Mouse (Mus musculus) kidney, embryonic 14.5 days (tissue): Measurements from ENCODE around the gene Cdh1. TPM values are rescaled to one million over a fixed set of nuclear protein-coding genes. Genes with fewer than 3 reads are reported as not detected.

Experiments used
- ATAC-seq: fragments of 200-750 bp; cut with Nextera tagmentation; 2 replicates; pipeline ENCODE4 v1.8.0; 2017; ENCODE audit warnings: moderate number of reproducible peaks, mild to moderate bottlenecking, moderate TSS enrichment, moderate library complexity; ENCODE audit not compliant: low FRiP score, low TSS enrichment
- H3K27ac ChIP-seq: fragments of 300-500 bp; sonication (generic); 2 replicates; pipeline ENCODE4 v1.5.1; 2014; ENCODE audit warnings: low read depth, mild to moderate bottlenecking, low read length, moderate library complexity, mixed read lengths
- H3K27me3 ChIP-seq: fragments of 300-500 bp; sonication (generic); 2 replicates; pipeline ENCODE4 v1.6.1; 2014; ENCODE audit warnings: mild to moderate bottlenecking, low read length; ENCODE audit not compliant: control insufficient read depth, insufficient read depth
- H3K36me3 ChIP-seq: fragments of 300-500 bp; sonication (generic); 2 replicates; pipeline ENCODE4 v1.6.1; 2014; ENCODE audit warnings: low read length, mixed read lengths; ENCODE audit not compliant: control insufficient read depth, insufficient read depth
- H3K4me1 ChIP-seq: fragments of 300-500 bp; sonication (generic); 2 replicates; pipeline ENCODE4 v1.6.1; 2014; ENCODE audit warnings: low read length, mixed read lengths; ENCODE audit not compliant: control insufficient read depth, insufficient read depth
- H3K4me2 ChIP-seq: fragments of 300-500 bp; sonication (generic); replicated peaks from 2 replicates; pipeline ENCODE4 v1.6.1; 2014; ENCODE audit warnings: low read depth, mild to moderate bottlenecking, low read length
- H3K4me3 ChIP-seq: fragments of 300-500 bp; sonication (generic); 2 replicates; pipeline ENCODE4 v1.5.1; 2014; ENCODE audit warnings: mild to moderate bottlenecking, low read length
- H3K9ac ChIP-seq: fragments of 300-500 bp; sonication (generic); 2 replicates; pipeline ENCODE4 v1.6.1; 2014; ENCODE audit warnings: low read depth, mild to moderate bottlenecking, low read length, moderate library complexity
- H3K9me3 ChIP-seq: fragments of 300-500 bp; sonication (generic); 2 replicates; pipeline ENCODE4 v1.6.1; 2016; ENCODE audit warnings: low read length; ENCODE audit not compliant: control insufficient read depth
- WGBS: fragments of 180-500 bp; shearing (Covaris S2); extraction: QIAGEN DNeasy Blood & Tissue Kit; methylation state at CpG from one replicate; pipeline ENCODE4 v1.1.7; 2014; 5-methylcytosine and 5-hydroxymethylcytosine counted together
- polyA plus RNA-seq: library from polyadenylated mRNA; unstranded; fragments of >200 nt; fragmentation: Nextera tagmentation; extraction: Ambion mirVana; gene quantifications from 2 replicates; pipeline ENCODE4 v1.2.1, GENCODE M21; 2014

The Cdh1 gene
- polyA plus RNA-seq, 1 experiment from 2014 or later, result 88.4 TPM

DNA sequence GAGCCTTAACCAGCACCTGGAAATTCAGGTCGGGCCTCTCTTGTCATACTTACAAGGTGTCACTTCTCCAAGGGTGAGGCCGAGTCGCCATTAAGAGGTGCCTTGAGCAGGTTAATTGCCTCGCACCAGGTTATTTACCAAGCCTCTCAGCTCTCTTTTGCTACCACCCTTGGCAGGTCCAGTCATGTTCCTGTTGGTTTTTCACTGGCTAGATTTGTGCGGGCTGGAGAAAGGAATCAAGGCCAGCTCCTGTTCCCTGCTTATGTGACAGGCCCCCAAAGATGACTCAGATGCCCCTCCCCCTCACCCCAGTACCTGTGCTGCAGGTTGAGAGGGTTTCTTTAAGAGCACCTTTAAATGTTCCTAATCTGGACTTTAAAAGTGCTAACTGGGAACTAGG, 43.6 kb downstream of the Cdh1 start:
- no peaks in the 10 kb centered on the region for H3K4me1 ChIP-seq
- no peak overlapping the region for H3K4me2 ChIP-seq
- no peaks in the 10 kb centered on the region for H3K27me3 ChIP-seq
- no peaks in the 10 kb centered on the region for H3K9me3 ChIP-seq
- no peak overlapping the region for H3K4me3 ChIP-seq
- ATAC-seq, result no peak
- 0 out of 2 replicates have a peak overlapping the region, but pooled peaks have one; percentile 37 for H3K27ac ChIP-seq
- no peaks in the 10 kb centered on the region for H3K36me3 ChIP-seq
- WGBS, result 82% methylated on average over 5 of the region's 5 CpGs
- no peak overlapping the region for H3K9ac ChIP-seq

GRCm38 (mm10) chr8:106647387-106647786, 44.2 kb downstream of the Cdh1 start:
- Histone ChIP-seq H3K4me1 (no peaks in the 10 kb centered on the region), H3K4me3 (no peak overlapping the region), H3K27ac (0 out of 2 replicates have a peak overlapping the region, but pooled peaks have one; percentile 37), H3K4me2 (no peak overlapping the region), H3K9me3 (no peaks in the 10 kb centered on the region), H3K9ac (no peak overlapping the region), H3K27me3 (no peaks in the 10 kb centered on the region), H3K36me3 (no peaks in the 10 kb centered on the region)
- ATAC-seq, result 0 out of 2 replicates have a peak, but pooled peaks have one; percentile 24
- 36% methylated on average over 2 of the region's 2 CpGs for WGBS

DNA sequence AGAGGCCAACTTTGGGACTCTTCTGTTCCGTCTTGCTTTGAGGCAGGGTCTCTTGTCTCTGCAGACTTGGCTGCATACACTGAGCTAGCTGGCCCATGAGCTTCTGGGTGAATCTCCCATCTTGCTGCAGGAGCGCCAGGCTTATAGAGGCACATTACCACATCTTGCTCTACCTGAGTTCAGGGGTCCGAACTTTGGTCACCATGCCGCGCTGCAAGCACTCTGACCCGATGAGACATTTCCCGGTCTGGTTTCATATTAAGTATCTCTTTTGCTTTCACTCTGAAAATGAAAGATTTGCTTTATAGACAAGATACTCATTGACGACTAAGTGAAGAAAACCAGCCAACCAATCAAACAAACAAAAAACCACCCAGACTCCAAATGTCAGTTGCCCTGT, 45.3 kb downstream of the Cdh1 start:
- Histone ChIP-seq H3K27ac (no peak overlapping the region), H3K36me3 (no peaks in the 10 kb centered on the region), H3K4me1 (no peaks in the 10 kb centered on the region), H3K4me3 (no peak overlapping the region), H3K27me3 (no peaks in the 10 kb centered on the region), H3K9me3 (no peaks in the 10 kb centered on the region), H3K4me2 (no peak overlapping the region), H3K9ac (no peak overlapping the region)
- no peak for ATAC-seq
- 92% methylated on average over 8 of the region's 8 CpGs for WGBS

GRCm38 (mm10) chr8:106651994-106652393, 48.8 kb downstream of the Cdh1 start:
- Histone ChIP-seq H3K4me1 (no peaks in the 10 kb centered on the region), H3K9me3 (no peaks in the 10 kb centered on the region), H3K27ac (no peak overlapping the region), H3K36me3 (no peaks in the 10 kb centered on the region; the same call in 1 of the 2 replicates), H3K4me3 (no peak overlapping the region), H3K9ac (no peak overlapping the region), H3K4me2 (no peak overlapping the region), H3K27me3 (no peaks in the 10 kb centered on the region)
- 89% methylated on average over 3 of the region's 3 CpGs for WGBS
- no peak for ATAC-seq

- no peak for ATAC-seq
- no peak overlapping the region for H3K27ac ChIP-seq
- no peaks in the 10 kb centered on the region; the same call in 1 of the 2 replicates for H3K36me3 ChIP-seq
- no peaks in the 10 kb centered on the region for H3K9me3 ChIP-seq
- H3K4me2 ChIP-seq, result no peak overlapping the region
- H3K4me3 ChIP-seq, result no peak overlapping the region
- H3K27me3 ChIP-seq, result no peaks in the 10 kb centered on the region
- H3K4me1 ChIP-seq, result no peaks in the 10 kb centered on the region
- no peak overlapping the region for H3K9ac ChIP-seq
Measured at GRCm38 (mm10) chr8:106656046-106656445, 52.9 kb downstream of the Cdh1 start.

- no peaks in the 10 kb centered on the region for H3K36me3 ChIP-seq
- H3K9ac ChIP-seq, result no peak overlapping the region
- H3K27me3 ChIP-seq, result no peaks in the 10 kb centered on the region
- H3K4me1 ChIP-seq, result no peaks in the 10 kb centered on the region
- ATAC-seq, result no peak
- H3K9me3 ChIP-seq, result no peaks in the 10 kb centered on the region
- H3K27ac ChIP-seq, result no peak overlapping the region
- no peak overlapping the region for H3K4me2 ChIP-seq
- 58% methylated on average over 2 of the region's 2 CpGs for WGBS
- H3K4me3 ChIP-seq, result no peak overlapping the region
Measured at GRCm38 (mm10) chr8:106672786-106673185, 69.6 kb downstream of the Cdh1 start.

- Histone ChIP-seq H3K36me3 (no peaks in the 10 kb centered on the region), H3K4me2 (no peak overlapping the region), H3K9ac (no peak overlapping the region), H3K4me1 (no peaks in the 10 kb centered on the region), H3K27ac (no peak overlapping the region), H3K27me3 (no peaks in the 10 kb centered on the region), H3K9me3 (no peaks in the 10 kb centered on the region), H3K4me3 (no peak overlapping the region)
- WGBS, result 99% methylated on average over 15 of the region's 15 CpGs
- ATAC-seq, result no peak
Measured at GRCm38 (mm10) chr8:106674318-106674717, 71.2 kb downstream of the Cdh1 start.

DNA sequence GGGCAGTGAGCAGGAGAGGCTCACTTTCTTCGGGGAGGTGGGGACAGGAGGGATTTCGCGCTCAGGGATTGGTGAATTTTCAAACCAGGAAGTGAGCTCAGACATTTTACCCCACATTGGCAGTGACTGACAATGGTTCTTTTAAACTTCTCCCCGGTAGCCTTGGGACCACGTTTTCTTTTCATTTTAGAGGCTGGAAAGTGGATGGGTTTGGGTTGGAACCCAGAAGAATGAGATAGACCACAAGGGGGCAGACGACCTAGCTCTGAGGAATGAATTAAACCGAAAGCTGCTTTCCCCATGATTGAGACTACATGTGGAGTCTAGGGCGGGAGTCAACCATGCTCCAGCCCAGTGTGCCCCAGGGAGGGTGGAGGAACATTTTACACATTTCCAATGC, 71.7 kb downstream of the Cdh1 start:
- no peak for ATAC-seq
- 86% methylated on average over 8 of the region's 8 CpGs for WGBS
- Histone ChIP-seq H3K36me3 (no peaks in the 10 kb centered on the region), H3K4me3 (no peak overlapping the region), H3K4me1 (no peaks in the 10 kb centered on the region), H3K27me3 (no peaks in the 10 kb centered on the region), H3K9ac (no peak overlapping the region), H3K4me2 (no peak overlapping the region), H3K9me3 (no peaks in the 10 kb centered on the region), H3K27ac (no peak overlapping the region)

GRCm38 (mm10) chr8:106682971-106683668, 80.0 kb downstream of the Cdh1 start, which contains the start of gene Tango6:
Gene Tango6 (plus strand): TSS chr8:106683068.
- no peaks in the 10 kb centered on the region for H3K36me3 ChIP-seq
- no peaks in the 10 kb centered on the region for H3K27me3 ChIP-seq
- H3K27ac ChIP-seq, result peak within 1 kb of the TSS; percentile 95
- peak; percentile 97 for ATAC-seq
- peak within 1 kb of the TSS; percentile 44 for H3K4me2 ChIP-seq
- WGBS, result under 1% methylated on average over 49 of the region's 50 CpGs
- H3K9ac ChIP-seq, result peak within 1 kb of the TSS; percentile 80
- H3K9me3 ChIP-seq, result no peaks in the 10 kb centered on the region
- H3K4me3 ChIP-seq, result peak within 1 kb of the TSS; percentile 67
- H3K4me1 ChIP-seq, result no peaks in the 10 kb centered on the region
